Mouse (Mus musculus) bone marrow, adult 2 months (tissue): ENCODE results near the gene 4930503B20Rik.

Experiments
- CTCF ChIP-seq: fragments of 200-500 bp; IDR thresholded peaks from 2 replicates; pipeline ENCODE4 v1.5.1; 2011; ENCODE audit warnings: low read length, control low read depth; ENCODE audit not compliant: control insufficient read depth, insufficient read depth
- POLR2A ChIP-seq: fragments of 200-500 bp; IDR thresholded peaks from 2 replicates; pipeline ENCODE4 v1.6.1; 2011; ENCODE audit warnings: low read depth, mild to moderate bottlenecking, control low read depth, low read length, borderline replicate concordance; ENCODE audit not compliant: control insufficient read depth

- TF ChIP-seq POLR2A (no peak), CTCF (no peak)
These were observed 47.9 kb upstream of the 4930503B20Rik start for GRCm38 (mm10) chr3:146698982-146699381.
